Mouse (Mus musculus) spleen, postnatal 4 days (tissue): ENCODE results near the gene Krt24.

ENCODE experiments used
- DNase-seq, 2 experiments: peaks; one replicate each; pipeline ENCODE4 v3.0.0; 2022; ENCODE audit warnings: low spot score in 2 of 2

The Krt24 gene

GRCm38 (mm10) chr11:99284833-99285312 lies at the start of gene Krt24:
Krt24 (minus strand) TSS chr11:99285262.
- no peak for DNase-seq

GRCm38 (mm10) chr11:99333426-99333825 lies 48.4 kb upstream of the Krt24 start:
- DNase-seq, result no peak

GRCm38 (mm10) chr11:99329655-99330054 lies 44.6 kb upstream of the Krt24 start:
- DNase-seq, result no peak

GRCm38 (mm10) chr11:99322851-99323250 lies 37.8 kb upstream of the Krt24 start, which contains the start of gene Krt25:
Krt25 (minus strand) TSS chr11:99322951.
- DNase-seq, result no peak

- no peak for DNase-seq
Measured at GRCm38 (mm10) chr11:99321094-99321493, 36.0 kb upstream of the Krt24 start.

GRCm38 (mm10) chr11:99319127-99319526 lies 34.1 kb upstream of the Krt24 start:
- no peak for DNase-seq

- no peak for DNase-seq
Measured at GRCm38 (mm10) chr11:99316543-99316942, 31.5 kb upstream of the Krt24 start.

GRCm38 (mm10) chr11:99314594-99314993 lies 29.5 kb upstream of the Krt24 start:
- no peak for DNase-seq

GRCm38 (mm10) chr11:99310882-99311281 lies 25.8 kb upstream of the Krt24 start:
- DNase-seq, result no peak

GRCm38 (mm10) chr11:99307579-99307978 lies 22.5 kb upstream of the Krt24 start:
- peak; percentile 44 to 72 for DNase-seq

GRCm38 (mm10) chr11:99295039-99295438 lies 10.0 kb upstream of the Krt24 start:
- no peak for DNase-seq

GRCm38 (mm10) chr11:99292846-99293245 lies 7.8 kb upstream of the Krt24 start:
- peak; percentile 41 to 67 for DNase-seq

GRCm38 (mm10) chr11:99284011-99284410 lies 1.1 kb downstream of the Krt24 start:
- no peak for DNase-seq

- DNase-seq, result no peak
Measured at GRCm38 (mm10) chr11:99283334-99283733, 1.7 kb downstream of the Krt24 start.

- DNase-seq, result no peak
Measured at GRCm38 (mm10) chr11:99281116-99281515, 3.9 kb downstream of the Krt24 start.

GRCm38 (mm10) chr11:99279986-99280385 lies 5.1 kb downstream of the Krt24 start:
- DNase-seq, result no peak

GRCm38 (mm10) chr11:99276786-99277185 lies 8.3 kb downstream of the Krt24 start:
- no peak for DNase-seq

GRCm38 (mm10) chr11:99275624-99276023 lies 9.4 kb downstream of the Krt24 start:
- no peak for DNase-seq

GRCm38 (mm10) chr11:99272721-99273120 lies 12.3 kb downstream of the Krt24 start:
- DNase-seq, result no peak

GRCm38 (mm10) chr11:99269192-99269591 lies 15.9 kb downstream of the Krt24 start:
- DNase-seq, result no peak

- no peak for DNase-seq
Measured at GRCm38 (mm10) chr11:99265796-99266195, 19.3 kb downstream of the Krt24 start.

- DNase-seq, result no peak
Measured at GRCm38 (mm10) chr11:99265220-99265619, 19.8 kb downstream of the Krt24 start.

- no peak for DNase-seq
Measured at GRCm38 (mm10) chr11:99256213-99256612, 28.8 kb downstream of the Krt24 start.

- DNase-seq, result no peak
Measured at GRCm38 (mm10) chr11:99255316-99255715, 29.7 kb downstream of the Krt24 start.
